Mouse (Mus musculus) neutrophil, adult 5-6 weeks (primary cell): ENCODE results near the gene Smok2b. TPM values are rescaled to one million over a fixed set of nuclear protein-coding genes. Genes with fewer than 3 reads are reported as not detected.
"Not testable (repeated sequence)": the region's sequence is repeated elsewhere in the genome, so short reads cannot be mapped to it uniquely, and the experiment has no call there.

Experiments used
- ATAC-seq: fragments of 151-379, 151-347 bp; 2 replicates; pipeline ENCODE4 v1.8.0; 2017; ENCODE audit warnings: mild to moderate bottlenecking, moderate TSS enrichment; ENCODE audit not compliant: insufficient number of reproducible peaks, poor library complexity, low FRiP score, severe bottlenecking; ENCODE audit errors: extremely low read depth
- total RNA-seq: library from RNA; stranded (forward); fragments of 200-1000 nt; gene quantifications from 2 replicates; pipeline ENCODE4 v1.2.3, GENCODE M21; 2017

Gene Smok2b
- total RNA-seq = not detected in 2 replicates

GRCm38 (mm10) chr17:13229957-13230356 lies at the start of gene Smok2b:
Smok2b (plus strand) TSS chr17:13230257.
- ATAC-seq = not testable (repeated sequence)

- not testable (repeated sequence) for ATAC-seq
Measured at GRCm38 (mm10) chr17:13180491-13180890, 49.6 kb upstream of the Smok2b start.

- not testable (repeated sequence) for ATAC-seq
Measured at GRCm38 (mm10) chr17:13182712-13183111, 47.3 kb upstream of the Smok2b start.

GRCm38 (mm10) chr17:13184514-13184913 lies 45.5 kb upstream of the Smok2b start:
- ATAC-seq = not testable (repeated sequence)

- ATAC-seq = not testable (repeated sequence)
Measured at GRCm38 (mm10) chr17:13186541-13186940, 43.5 kb upstream of the Smok2b start.

- ATAC-seq = not testable (repeated sequence)
Measured at GRCm38 (mm10) chr17:13187621-13188020, 42.4 kb upstream of the Smok2b start.

- peak; percentile 13; the same call in 1 of the 2 replicates for ATAC-seq
Measured at GRCm38 (mm10) chr17:13188846-13189245, 41.2 kb upstream of the Smok2b start.

- ATAC-seq = peak; percentile 4; the same call in 1 of the 2 replicates
Measured at GRCm38 (mm10) chr17:13190836-13191583, 39.0 kb upstream of the Smok2b start.

- not testable (repeated sequence) for ATAC-seq
Measured at GRCm38 (mm10) chr17:13196486-13196885, 33.6 kb upstream of the Smok2b start.

GRCm38 (mm10) chr17:13198812-13199211 lies 31.2 kb upstream of the Smok2b start:
- ATAC-seq = not testable (repeated sequence)

GRCm38 (mm10) chr17:13199880-13200409 lies 30.1 kb upstream of the Smok2b start:
- ATAC-seq = not testable (repeated sequence)

- not testable (repeated sequence) for ATAC-seq
Measured at GRCm38 (mm10) chr17:13201551-13201950, 28.5 kb upstream of the Smok2b start.

- not testable (repeated sequence) for ATAC-seq
Measured at GRCm38 (mm10) chr17:13202453-13203107, 27.5 kb upstream of the Smok2b start.

GRCm38 (mm10) chr17:13205247-13205646 lies 24.8 kb upstream of the Smok2b start:
- not testable (repeated sequence) for ATAC-seq

- no peak for ATAC-seq
Measured at GRCm38 (mm10) chr17:13206491-13206890, 23.6 kb upstream of the Smok2b start.

- ATAC-seq = not testable (repeated sequence)
Measured at GRCm38 (mm10) chr17:13208460-13208859, 21.6 kb upstream of the Smok2b start.

GRCm38 (mm10) chr17:13212136-13212850 lies 17.8 kb upstream of the Smok2b start:
- ATAC-seq = no peak

- ATAC-seq = no peak
Measured at GRCm38 (mm10) chr17:13214169-13214568, 15.9 kb upstream of the Smok2b start.

- ATAC-seq = no peak
Measured at GRCm38 (mm10) chr17:13215595-13215994, 14.5 kb upstream of the Smok2b start.
